Mouse (Mus musculus) intestine, postnatal 0 days (tissue): ENCODE measurements around the gene Gm27029. TPM values are rescaled to one million over a fixed set of nuclear protein-coding genes. Genes with fewer than 3 reads are reported as not detected.

Experiments used
- ATAC-seq: fragments of 200-750 bp; cut with Nextera tagmentation; 2 replicates; pipeline ENCODE4 v1.8.0; 2017; ENCODE audit warnings: mild to moderate bottlenecking, moderate TSS enrichment, moderate library complexity
- H3K27ac ChIP-seq: fragments of 300-500 bp; sonication (generic); 2 replicates; pipeline ENCODE4 v1.5.1; 2014; ENCODE audit warnings: mild to moderate bottlenecking, low read depth, low read length, moderate library complexity
- H3K27me3 ChIP-seq: fragments of 300-500 bp; sonication (generic); replicated peaks from 2 replicates; pipeline ENCODE4 v1.6.1; 2014; ENCODE audit warnings: low read length, mixed read lengths; ENCODE audit not compliant: control insufficient read depth, insufficient read depth
- H3K36me3 ChIP-seq: fragments of 300-500 bp; sonication (generic); 2 replicates; pipeline ENCODE4 v1.6.1; 2014; ENCODE audit warnings: mild to moderate bottlenecking, moderate library complexity; ENCODE audit not compliant: control insufficient read depth, insufficient read depth
- H3K4me1 ChIP-seq: fragments of 300-500 bp; sonication (generic); replicated peaks from 2 replicates; pipeline ENCODE4 v1.6.1; 2014; ENCODE audit warnings: antibody characterized with exemption, low read length, mixed read lengths; ENCODE audit not compliant: control insufficient read depth, insufficient read depth
- H3K4me2 ChIP-seq: fragments of 300-500 bp; sonication (generic); replicated peaks from 2 replicates; pipeline ENCODE4 v1.6.1; 2014; ENCODE audit warnings: low read depth, mild to moderate bottlenecking, moderate library complexity
- H3K4me3 ChIP-seq: fragments of 300-500 bp; sonication (generic); 2 replicates; pipeline ENCODE4 v1.5.1; 2014; ENCODE audit warnings: low read depth, low read length
- H3K9ac ChIP-seq: fragments of 300-500 bp; sonication (generic); 2 replicates; pipeline ENCODE4 v1.6.1; 2014; ENCODE audit warnings: mild to moderate bottlenecking, low read depth, low read length
- H3K9me3 ChIP-seq: fragments of 300-500 bp; sonication (generic); 2 replicates; pipeline ENCODE4 v1.6.1; 2016; ENCODE audit warnings: mixed run types; ENCODE audit not compliant: control insufficient read depth
- CTCF ChIP-seq: sonication (generic); IDR thresholded peaks from 2 replicates; pipeline ENCODE4 v1.5.1; 2016; ENCODE audit warnings: low read depth, mild to moderate bottlenecking, control low read depth, antibody characterized with exemption, moderate library complexity
- WGBS: fragments of 180-500 bp; shearing (Covaris S2); extraction: QIAGEN DNeasy Blood & Tissue Kit; methylation state at CpG from one replicate; pipeline ENCODE4 v1.1.7; 2014; 5-methylcytosine and 5-hydroxymethylcytosine counted together
- microRNA-seq: library from miRNA; unstranded; fragments of <30 nt; microRNA quantifications from one replicate; pipeline ENCODE4, GENCODE M21; 2016
- polyA plus RNA-seq: library from polyadenylated mRNA; unstranded; fragments of >200 nt; fragmentation: Nextera tagmentation; extraction: Ambion mirVana; gene quantifications from 2 replicates; pipeline ENCODE4 v1.2.1, GENCODE M21; 2015

Gene Gm27029
- polyA plus RNA-seq, 1 experiment from 2014 or later: 2.2 TPM

DNA sequence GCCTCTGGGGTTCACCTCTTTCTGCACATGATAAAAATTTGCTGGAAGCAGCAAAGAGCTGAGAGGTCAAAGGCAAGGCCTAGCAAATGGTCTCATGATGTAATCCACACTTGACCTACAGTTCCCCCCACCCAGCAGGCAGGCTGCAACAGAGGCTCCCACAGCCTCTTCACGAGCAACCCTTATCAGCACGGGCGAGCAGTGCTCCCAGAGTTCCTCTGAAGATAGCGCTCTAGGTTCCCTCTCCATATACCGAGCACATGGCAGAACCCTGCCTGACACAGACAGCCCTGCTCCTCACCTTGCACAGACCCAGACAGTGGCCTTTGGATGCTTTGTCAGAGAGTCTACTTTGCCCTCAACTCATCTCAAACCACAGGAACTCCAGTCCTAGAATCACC lies 60.1 kb downstream of the Gm27029 start:
- H3K4me1 ChIP-seq: peaks cover 10% of the 10 kb centered on the region; the same call in 1 of the 2 replicates

DNA sequence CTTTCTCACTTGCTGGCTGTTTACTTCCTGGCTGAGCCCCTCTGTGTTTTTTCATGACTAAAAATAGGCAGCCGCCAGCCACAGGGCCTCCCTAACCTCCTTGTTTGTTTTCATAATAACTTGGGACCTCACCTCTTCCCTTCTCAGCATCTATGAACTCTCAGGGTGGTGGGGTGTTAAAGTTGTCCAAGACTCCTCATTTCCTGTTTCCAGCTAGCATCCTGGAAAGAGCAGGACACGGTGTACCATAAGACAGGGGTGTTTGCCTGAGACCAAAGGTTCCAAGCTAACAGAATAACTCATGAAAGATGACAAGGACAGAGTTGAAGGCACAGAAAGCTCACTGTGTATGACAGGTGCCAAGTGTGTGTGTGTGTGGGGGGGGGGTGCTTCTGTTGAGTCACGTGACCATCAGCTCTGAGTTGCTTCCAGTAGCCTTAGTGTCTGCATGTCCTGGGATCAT lies 63.9 kb downstream of the Gm27029 start:
- Histone ChIP-seq H3K36me3 (no peaks in the 10 kb centered on the region), H3K4me3 (no peak overlapping the region), H3K4me1 (peaks cover 6% of the 10 kb centered on the region; the same call in 1 of the 2 replicates), H3K9ac (no peak overlapping the region), H3K4me2 (no peak overlapping the region), H3K27me3 (no peaks in the 10 kb centered on the region), H3K27ac (peak overlapping the region; percentile 88), H3K9me3 (no peaks in the 10 kb centered on the region)
- TF ChIP-seq CTCF: no peak
- 31% methylated on average over 3 of the region's 3 CpGs for WGBS
- ATAC-seq: no peak

More for the DNA sequence above, 60.1 kb downstream of the Gm27029 start:
- no peak overlapping the region for H3K4me3 ChIP-seq
- H3K9me3 ChIP-seq: no peaks in the 10 kb centered on the region
- WGBS: 32% methylated on average over 5 of the region's 5 CpGs
- no peak overlapping the region for H3K4me2 ChIP-seq
- TF ChIP-seq CTCF: no peak
- ATAC-seq: peak; percentile 82
- H3K36me3 ChIP-seq: no peaks in the 10 kb centered on the region
- H3K9ac ChIP-seq: peak overlapping the region; percentile 22; the same call in 1 of the 2 replicates
- no peaks in the 10 kb centered on the region for H3K27me3 ChIP-seq
- H3K27ac ChIP-seq: peak overlapping the region; percentile 88

DNA sequence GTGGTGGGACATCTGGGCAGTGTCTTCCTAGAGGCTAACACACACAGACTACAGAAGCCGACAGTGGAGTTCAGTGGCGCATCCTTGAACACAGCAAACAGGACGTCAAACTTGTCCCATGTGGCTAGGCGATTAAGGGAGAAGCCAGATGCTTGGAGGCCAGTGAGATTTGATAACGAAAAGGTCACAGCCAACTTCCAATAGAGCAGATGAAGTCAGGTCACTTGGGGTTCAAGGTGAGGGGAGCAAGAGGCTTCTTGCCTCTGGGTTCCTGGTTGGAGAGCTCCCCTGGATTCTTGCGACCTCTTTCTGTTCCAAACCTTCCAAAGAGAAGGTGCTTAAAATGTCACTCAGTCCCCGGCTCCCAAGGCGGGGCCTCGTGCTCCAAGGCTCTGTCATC lies 64.8 kb downstream of the Gm27029 start:
- WGBS: 65% methylated on average over 9 of the region's 9 CpGs
- no peak for TF ChIP-seq CTCF

DNA sequence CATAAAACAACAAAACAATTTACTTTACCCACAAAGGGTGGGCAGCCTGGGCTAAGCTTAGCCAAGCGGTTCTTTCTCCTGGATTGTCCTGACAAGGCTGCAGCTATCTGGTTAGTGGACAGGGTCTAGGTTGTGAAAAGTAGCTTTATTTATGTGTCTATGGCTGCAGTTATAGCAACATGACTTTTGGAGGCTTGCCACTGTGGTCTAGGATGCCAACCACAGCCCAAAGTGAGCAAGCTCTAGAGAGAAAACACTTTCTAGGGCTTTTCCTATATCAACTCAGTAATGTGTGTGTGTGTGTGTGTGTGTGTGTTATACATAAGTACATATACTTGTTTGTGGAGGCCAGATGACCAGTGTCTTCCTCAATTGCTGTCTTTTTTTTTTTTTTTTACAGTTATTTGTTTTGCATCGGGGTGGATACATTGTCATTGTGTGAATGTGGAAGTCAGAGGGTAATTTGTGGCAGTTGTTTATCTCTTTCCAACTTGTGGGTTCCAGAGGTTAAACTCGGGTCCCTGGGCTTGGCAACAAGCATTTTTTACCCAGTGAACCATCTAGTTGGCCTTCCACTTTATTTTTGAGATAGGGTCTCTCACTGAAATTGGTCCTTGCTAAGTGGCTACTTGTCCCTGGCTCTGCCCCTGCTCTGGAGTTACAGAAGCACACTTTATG lies 67.0 kb downstream of the Gm27029 start:
- no peak for TF ChIP-seq CTCF
- no peaks in the 10 kb centered on the region for H3K27me3 ChIP-seq
- no peak overlapping the region for H3K9ac ChIP-seq
- ATAC-seq: no peak
- H3K27ac ChIP-seq: no peak overlapping the region
- no peak overlapping the region for H3K4me3 ChIP-seq
- no peak overlapping the region for H3K4me2 ChIP-seq
- WGBS: 47% methylated on average over 3 of the region's 3 CpGs
- H3K36me3 ChIP-seq: no peaks in the 10 kb centered on the region
- no peaks in the 10 kb centered on the region for H3K9me3 ChIP-seq
- no peaks in the 10 kb centered on the region for H3K4me1 ChIP-seq

More for the DNA sequence above, 64.8 kb downstream of the Gm27029 start:
- Histone ChIP-seq H3K4me3 (no peak overlapping the region), H3K4me1 (peaks cover 6% of the 10 kb centered on the region; the same call in 1 of the 2 replicates), H3K9ac (no peak overlapping the region), H3K36me3 (no peaks in the 10 kb centered on the region), H3K27me3 (no peaks in the 10 kb centered on the region), H3K27ac (peak overlapping the region; percentile 88), H3K4me2 (no peak overlapping the region), H3K9me3 (no peaks in the 10 kb centered on the region)
- ATAC-seq: no peak

Small RNA genes within 50 kb of the gene (microRNA-seq; reads per million reads assigned to microRNA genes)
- gene Mir6929: not detected

Other genes with a start within 250 kb of the Gm27029 start
- gene Ccr10, start 249.4 kb downstream of the Gm27029 start, polyA plus RNA-seq: 0.13 and 0.22 TPM in 2 replicates
- gene Ezh1, start 198.3 kb downstream of the Gm27029 start, polyA plus RNA-seq: 9.8 and 10.8 TPM in 2 replicates
- gene Ramp2, start 178.8 kb downstream of the Gm27029 start, polyA plus RNA-seq: 67.7 and 74.7 TPM in 2 replicates
- 148 and 157 TPM in 2 replicates for gene Vps25, start 171.1 kb downstream of the Gm27029 start, polyA plus RNA-seq
- 4.6 and 4.7 TPM in 2 replicates for gene Wnk4, start 164.2 kb downstream of the Gm27029 start, polyA plus RNA-seq
- 0.26 and 0.47 TPM in 2 replicates for gene Cntd1, start 145.8 kb downstream of the Gm27029 start, polyA plus RNA-seq
- gene Coa3, start 145.7 kb downstream of the Gm27029 start, polyA plus RNA-seq: 255 and 276 TPM in 2 replicates
- gene Becn1, start 122.5 kb downstream of the Gm27029 start, polyA plus RNA-seq: 117 and 124 TPM in 2 replicates
- 59.5 and 60.2 TPM in 2 replicates for gene Psme3, start 108.6 kb downstream of the Gm27029 start, polyA plus RNA-seq
- gene Aoc2, start 99.7 kb downstream of the Gm27029 start, polyA plus RNA-seq: 0.34 and 0.41 TPM in 2 replicates
- 3.7 and 4.4 TPM in 2 replicates for gene Aoc3, start 94.2 kb downstream of the Gm27029 start, polyA plus RNA-seq
- 54.3 and 63.3 TPM in 2 replicates for gene G6pc, start 57.2 kb downstream of the Gm27029 start, polyA plus RNA-seq
- 27.0 and 28.9 TPM in 2 replicates for gene Aarsd1, start 7.2 kb downstream of the Gm27029 start, polyA plus RNA-seq
- 12.0 and 13.1 TPM in 2 replicates for gene Rundc1, start 289 bp upstream of the Gm27029 start, polyA plus RNA-seq
- gene Ptges3l, start 537 bp upstream of the Gm27029 start, polyA plus RNA-seq: 7.0 and 7.8 TPM in 2 replicates
- 240 and 241 TPM in 2 replicates for gene Rpl27, start 17.5 kb upstream of the Gm27029 start, polyA plus RNA-seq
- 100 and 102 TPM in 2 replicates for gene Ifi35, start 23.6 kb upstream of the Gm27029 start, polyA plus RNA-seq
- gene Rnd2, start 40.2 kb upstream of the Gm27029 start, polyA plus RNA-seq: 27.8 and 31.9 TPM in 2 replicates
- gene Vat1, start 41.4 kb upstream of the Gm27029 start, polyA plus RNA-seq: 94.5 and 95.6 TPM in 2 replicates
- gene Brca1, start 127.2 kb upstream of the Gm27029 start, polyA plus RNA-seq: 2.3 and 3.3 TPM in 2 replicates
- 44.5 and 54.1 TPM in 2 replicates for gene Nbr1, start 127.4 kb upstream of the Gm27029 start, polyA plus RNA-seq
- 122 and 130 TPM in 2 replicates for gene Tmem106a, start 157.4 kb upstream of the Gm27029 start, polyA plus RNA-seq
- 0.27 and 0.37 TPM in 2 replicates for gene Gm11634, start 174.5 kb upstream of the Gm27029 start, polyA plus RNA-seq
- gene Rdm1, start 202.4 kb upstream of the Gm27029 start, polyA plus RNA-seq: 13.3 and 15.3 TPM in 2 replicates
- 6.3 and 7.8 TPM in 2 replicates for gene Arl4d, start 240.7 kb upstream of the Gm27029 start, polyA plus RNA-seq